ENCODE assay signal across 8 mouse cellular contexts in genomic region chr13:80883649-80884376, GRCm38 (mm10). TPM values are rescaled to one million over a fixed set of nuclear protein-coding genes. Genes with fewer than 3 reads are reported as not detected.
DNase-seq lines count a peak whose midpoint lies in the region; ATAC-seq lines count a peak whose summit lies in the region.

No protein-coding gene starts in this region.

- peak overlapping the region; percentile 100 for H3K27ac ChIP-seq in forebrain, embryonic 11.5 days (ENCODE audit: low read depth, low read length)
- peak overlapping the region; percentile 100 for H3K27ac ChIP-seq in midbrain, embryonic 13.5 days

- under 1% methylated on average over 23 of the region's 23 CpGs for WGBS in forebrain, embryonic 11.5 days
- under 1% methylated on average over 23 of the region's 23 CpGs for WGBS in midbrain, embryonic 13.5 days

- H3K4me2 ChIP-seq in forebrain, embryonic 11.5 days (ENCODE audit: low read depth, low read length, severe bottlenecking), result peak overlapping the region; percentile 67
- peak overlapping the region; percentile 57 for H3K4me2 ChIP-seq in midbrain, embryonic 13.5 days (replicated peaks)

- intact Hi-C loops in left cerebral cortex, postnatal 25 days (cut with DNase I), result loop anchor here (2.0 to 10.0 kb wide), 4 partner anchors 79 to 771 kb away; partner anchors contain the start of gene Lysmd3
- intact Hi-C loops in left cerebral cortex, postnatal 4 days (cut with DNase I), result loop anchor here (5.0 to 10.0 kb wide), 3 partner anchors 271 to 488 kb away; no protein-coding TSS in a partner anchor

- ATAC-seq in forebrain, embryonic 11.5 days (replicated peaks; ENCODE audit: low FRiP score), result no peak
- no peak for ATAC-seq in midbrain, embryonic 13.5 days

- H3K9me3 ChIP-seq in forebrain, embryonic 11.5 days (ENCODE audit: control insufficient read depth, low read length), result no peaks in the 10 kb centered on the region
- H3K9me3 ChIP-seq in midbrain, embryonic 13.5 days, result no peaks in the 10 kb centered on the region

- H3K4me3 ChIP-seq in forebrain, embryonic 11.5 days (ENCODE audit: low read depth, low read length), result peak overlapping the region; percentile 87
- H3K4me3 ChIP-seq in midbrain, embryonic 13.5 days (replicated peaks), result peak overlapping the region; percentile 87

- H3K27me3 ChIP-seq in forebrain, embryonic 11.5 days (ENCODE audit: control insufficient read depth, insufficient read depth, low read length), result no peaks in the 10 kb centered on the region
- no peaks in the 10 kb centered on the region for H3K27me3 ChIP-seq in midbrain, embryonic 13.5 days

- H3K9ac ChIP-seq in forebrain, embryonic 11.5 days (ENCODE audit: low read length), result peak overlapping the region; percentile 100
- peak overlapping the region; percentile 100 for H3K9ac ChIP-seq in midbrain, embryonic 13.5 days (replicated peaks)

- H3K36me3 ChIP-seq in forebrain, embryonic 11.5 days (ENCODE audit: control insufficient read depth, insufficient read depth, low read length), result no peaks in the 10 kb centered on the region
- peaks cover 8% of the 10 kb centered on the region for H3K36me3 ChIP-seq in midbrain, embryonic 13.5 days

- DNase-seq in left cerebral cortex, postnatal 25 days (ENCODE audit: low spot score in 2 of 2), result peak; percentile 38 to 42
- no peak for DNase-seq in left cerebral cortex, postnatal 4 days
- DNase-seq in NIH3T3 (ENCODE audit: low read depth), result peak; percentile 45
- no peak for DNase-seq in forebrain, embryonic 11.5 days (ENCODE audit: low spot score)
- peak; percentile 69 for DNase-seq in kidney, adult 9 months
- no peak for DNase-seq in right cerebral cortex, postnatal 14 days
- DNase-seq in frontal cortex, postnatal 25 days (ENCODE audit: low spot score in 2 of 2), result no peak

- H3K4me1 ChIP-seq in forebrain, embryonic 11.5 days (replicated peaks; ENCODE audit: control insufficient read depth, insufficient read depth, low read length), result peaks cover 4% of the 10 kb centered on the region; the same call in 1 of the 2 replicates
- H3K4me1 ChIP-seq in midbrain, embryonic 13.5 days (replicated peaks), result peaks cover 17% of the 10 kb centered on the region

RNA-seq across cellular contexts. Expression of gene Arrdc3, which starts 0.6 kb away (rescaled TPM):
- 10 to 100 TPM; 33.6 to 37.5 TPM for total RNA-seq in left cerebral cortex, postnatal 25 days (2021)
- 10 to 100 TPM; 63.5 to 75.7 TPM for total RNA-seq in left cerebral cortex, postnatal 4 days (2021)
- polyA plus RNA-seq in forebrain, embryonic 11.5 days (2014; fragmentation: Nextera tagmentation; extraction: Ambion mirVana), result 53.2 and 56.5 TPM in 2 replicates
- 54.0 and 57.1 TPM in 2 replicates for polyA plus RNA-seq in midbrain, embryonic 13.5 days (2015; fragmentation: Nextera tagmentation; extraction: Ambion mirVana)

Comparison
In these comparisons a context has a peak if more than half of its experiments do, and no peak if none do; other contexts are left out.
1. DNase-seq: peak in left cerebral cortex, postnatal 25 days (2 of 2), NIH3T3 (single experiment) and kidney, adult 9 months (single experiment); none in left cerebral cortex, postnatal 4 days (single experiment), forebrain, embryonic 11.5 days (single experiment), right cerebral cortex, postnatal 14 days (single experiment) and frontal cortex, postnatal 25 days (0 of 2).